Mouse (Mus musculus) hindbrain, embryonic 12.5 days (tissue): ENCODE results near the gene Ankrd6. TPM values are rescaled to one million over a fixed set of nuclear protein-coding genes. Genes with fewer than 3 reads are reported as not detected.

Source experiments
- ATAC-seq: fragments of 200-750 bp; cut with Nextera tagmentation; 2 replicates; pipeline ENCODE4 v1.8.0; 2017; ENCODE audit warnings: moderate TSS enrichment; ENCODE audit not compliant: low FRiP score
- H3K27ac ChIP-seq: fragments of 300-500 bp; sonication (generic); 2 replicates; pipeline ENCODE4 v1.5.1; 2016; ENCODE audit warnings: mild to moderate bottlenecking
- H3K27me3 ChIP-seq: fragments of 300-500 bp; sonication (generic); 2 replicates; pipeline ENCODE4 v1.6.1; 2016; ENCODE audit warnings: mild to moderate bottlenecking
- H3K36me3 ChIP-seq: fragments of 300-500 bp; sonication (generic); 2 replicates; pipeline ENCODE4 v1.6.1; 2016; ENCODE audit warnings: mild to moderate bottlenecking
- H3K4me1 ChIP-seq: fragments of 300-500 bp; sonication (generic); 2 replicates; pipeline ENCODE4 v1.6.1; 2016
- H3K4me2 ChIP-seq: fragments of 300-500 bp; sonication (generic); replicated peaks from 2 replicates; pipeline ENCODE4 v1.6.1; 2016; ENCODE audit warnings: mild to moderate bottlenecking
- H3K4me3 ChIP-seq: fragments of 300-500 bp; sonication (generic); 2 replicates; pipeline ENCODE4 v1.5.1; 2016; ENCODE audit warnings: mild to moderate bottlenecking
- H3K9ac ChIP-seq: fragments of 300-500 bp; sonication (generic); 2 replicates; pipeline ENCODE4 v1.6.1; 2016; ENCODE audit warnings: mild to moderate bottlenecking, moderate library complexity
- H3K9me3 ChIP-seq: fragments of 300-500 bp; sonication (generic); replicated peaks from 2 replicates; pipeline ENCODE4 v1.6.1; 2016; ENCODE audit warnings: mild to moderate bottlenecking
- WGBS: fragments of 180-500 bp; shearing (Covaris S2); methylation state at CpG from one replicate; pipeline ENCODE4 v1.1.7; 2016; 5-methylcytosine and 5-hydroxymethylcytosine counted together
- polyA plus RNA-seq: library from polyadenylated mRNA; unstranded; fragments of >200 nt; fragmentation: Nextera tagmentation; extraction: Ambion mirVana; gene quantifications from 2 replicates; pipeline ENCODE4 v1.2.1, GENCODE M21; 2016

Ankrd6 gene
- polyA plus RNA-seq, 1 experiment from 2014 or later, result 27.5 TPM

GRCm38 (mm10) chr4:32889996-32890734 lies 60.5 kb downstream of the Ankrd6 start:
- 0 out of 2 replicates have a peak, but pooled peaks cover 4% of the 10 kb centered on the region for H3K36me3 ChIP-seq
- ATAC-seq, result no peak
- H3K4me2 ChIP-seq, result no peak overlapping the region
- H3K27me3 ChIP-seq, result 0 out of 2 replicates have a peak, but pooled peaks cover 3% of the 10 kb centered on the region
- peaks cover 16% of the 10 kb centered on the region for H3K4me1 ChIP-seq
- peaks cover 21% of the 10 kb centered on the region for H3K9me3 ChIP-seq
- no peak overlapping the region for H3K9ac ChIP-seq
- no peak overlapping the region for H3K4me3 ChIP-seq
- WGBS, result 57% methylated on average over 10 of the region's 10 CpGs
- peak overlapping the region; percentile 76 for H3K27ac ChIP-seq

- Histone ChIP-seq H3K4me3 (no peak overlapping the region), H3K4me2 (no peak overlapping the region), H3K27me3 (0 out of 2 replicates have a peak, but pooled peaks cover 3% of the 10 kb centered on the region), H3K27ac (peak overlapping the region; percentile 76), H3K9ac (no peak overlapping the region), H3K4me1 (peaks cover 16% of the 10 kb centered on the region), H3K36me3 (0 out of 2 replicates have a peak, but pooled peaks cover 4% of the 10 kb centered on the region), H3K9me3 (peaks cover 12% of the 10 kb centered on the region)
- 55% methylated on average over 11 of the region's 11 CpGs for WGBS
- peak; percentile 52 for ATAC-seq
These were observed 61.4 kb downstream of the Ankrd6 start for GRCm38 (mm10) chr4:32889246-32889645.

GRCm38 (mm10) chr4:32886479-32886878 lies 64.2 kb downstream of the Ankrd6 start:
- Histone ChIP-seq H3K27me3 (0 out of 2 replicates have a peak, but pooled peaks cover 7% of the 10 kb centered on the region), H3K9ac (no peak overlapping the region), H3K4me1 (peaks cover 16% of the 10 kb centered on the region), H3K4me3 (no peak overlapping the region), H3K36me3 (no peaks in the 10 kb centered on the region), H3K27ac (no peak overlapping the region), H3K9me3 (no peaks in the 10 kb centered on the region), H3K4me2 (no peak overlapping the region)
- ATAC-seq, result no peak
- 91% methylated on average over 3 of the region's 3 CpGs for WGBS

DNA sequence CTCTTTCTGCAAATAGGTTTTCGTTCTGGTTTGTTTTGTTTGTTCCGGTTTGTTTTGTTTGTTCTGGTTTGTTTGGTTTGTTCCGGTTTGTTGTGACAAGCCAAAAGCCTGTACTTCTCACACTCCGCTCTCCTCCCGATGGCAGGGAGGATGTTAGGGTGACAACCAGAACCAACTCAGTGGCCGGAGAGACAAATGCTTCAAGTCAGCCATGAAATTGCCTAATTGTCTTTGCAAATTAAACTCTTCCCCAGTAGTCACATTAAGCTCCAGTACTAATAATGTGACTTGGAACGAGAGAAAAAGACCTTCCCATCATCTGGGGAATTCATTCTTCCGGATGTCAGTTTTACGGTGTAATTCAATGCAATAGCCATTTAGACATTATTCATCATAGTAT lies 66.0 kb downstream of the Ankrd6 start:
- Histone ChIP-seq H3K9ac (no peak overlapping the region), H3K9me3 (no peaks in the 10 kb centered on the region), H3K4me1 (peaks cover 2% of the 10 kb centered on the region), H3K36me3 (no peaks in the 10 kb centered on the region), H3K4me3 (no peak overlapping the region), H3K4me2 (no peak overlapping the region), H3K27me3 (0 out of 2 replicates have a peak, but pooled peaks cover 10% of the 10 kb centered on the region), H3K27ac (no peak overlapping the region)
- ATAC-seq, result peak; percentile 38; the same call in 1 of the 2 replicates
- 31% methylated on average over 9 of the region's 9 CpGs for WGBS

- Histone ChIP-seq H3K4me3 (no peak overlapping the region), H3K9me3 (no peaks in the 10 kb centered on the region), H3K27ac (no peak overlapping the region), H3K4me2 (no peak overlapping the region), H3K27me3 (0 out of 2 replicates have a peak, but pooled peaks cover 7% of the 10 kb centered on the region), H3K36me3 (no peaks in the 10 kb centered on the region), H3K9ac (no peak overlapping the region), H3K4me1 (no peaks in the 10 kb centered on the region)
- ATAC-seq, result no peak
- 70% methylated on average over 4 of the region's 4 CpGs for WGBS
These were observed 69.6 kb downstream of the Ankrd6 start for GRCm38 (mm10) chr4:32881001-32881400.

DNA sequence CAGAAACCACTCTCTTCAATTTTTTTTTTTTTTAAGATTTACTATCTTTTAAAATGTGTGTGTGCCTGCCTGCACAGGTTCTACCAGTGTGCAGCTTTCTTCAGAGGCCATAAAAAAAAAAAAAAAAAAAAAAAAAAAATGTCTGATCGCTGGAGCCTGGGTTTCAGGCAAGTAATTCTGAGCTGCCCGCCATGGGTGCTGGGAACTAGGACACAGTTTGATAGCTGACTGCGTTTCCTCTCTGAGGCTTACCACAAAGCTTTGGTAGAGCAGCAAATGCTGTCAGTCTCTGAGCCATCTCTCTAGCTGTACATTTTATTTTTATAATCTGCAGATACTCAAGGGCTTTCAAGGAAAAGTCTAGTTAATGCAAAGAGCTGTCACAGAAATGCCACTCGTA lies 76.0 kb downstream of the Ankrd6 start:
- no peak overlapping the region for H3K27ac ChIP-seq
- no peak overlapping the region for H3K9ac ChIP-seq
- ATAC-seq, result no peak
- no peaks in the 10 kb centered on the region for H3K9me3 ChIP-seq
- no peaks in the 10 kb centered on the region for H3K36me3 ChIP-seq
- no peaks in the 10 kb centered on the region for H3K27me3 ChIP-seq
- no peak overlapping the region for H3K4me2 ChIP-seq
- H3K4me3 ChIP-seq, result no peak overlapping the region
- 90% methylated on average over 4 of the region's 4 CpGs for WGBS
- H3K4me1 ChIP-seq, result no peaks in the 10 kb centered on the region

DNA sequence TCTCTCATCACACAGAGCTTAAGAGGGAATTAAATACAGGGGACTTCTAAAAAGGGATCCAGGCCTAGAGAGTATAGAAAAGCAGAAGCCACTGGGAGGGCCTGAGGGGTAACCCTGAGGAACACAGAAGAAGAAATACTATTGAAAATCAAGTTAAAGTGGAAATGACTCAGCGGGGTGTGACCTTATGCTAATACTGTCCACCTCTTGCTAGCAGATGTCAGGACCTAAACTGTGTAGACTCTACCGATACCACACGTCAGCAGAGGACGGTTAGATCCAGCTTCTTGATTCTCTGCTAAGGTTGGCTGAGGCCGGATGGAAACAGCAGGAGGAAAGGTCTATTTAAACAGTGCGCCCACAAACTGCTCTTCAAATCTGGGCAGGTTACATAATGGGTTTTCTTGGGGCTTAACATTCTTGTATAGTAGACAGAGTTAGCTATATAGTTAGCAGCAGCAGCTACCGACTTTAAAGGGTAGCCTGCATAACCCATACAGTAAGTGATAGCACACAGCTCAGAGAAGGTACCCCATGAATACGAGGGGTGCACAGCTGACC lies 78.4 kb downstream of the Ankrd6 start:
- no peak overlapping the region for H3K9ac ChIP-seq
- no peak for ATAC-seq
- no peaks in the 10 kb centered on the region for H3K9me3 ChIP-seq
- WGBS, result 75% methylated on average over 8 of the region's 8 CpGs
- H3K4me2 ChIP-seq, result no peak overlapping the region
- H3K36me3 ChIP-seq, result no peaks in the 10 kb centered on the region
- no peak overlapping the region for H3K27ac ChIP-seq
- H3K4me1 ChIP-seq, result no peaks in the 10 kb centered on the region
- H3K27me3 ChIP-seq, result no peaks in the 10 kb centered on the region
- no peak overlapping the region for H3K4me3 ChIP-seq

- no peak for ATAC-seq
- Histone ChIP-seq H3K4me1 (peaks cover 5% of the 10 kb centered on the region), H3K27me3 (no peaks in the 10 kb centered on the region), H3K36me3 (no peaks in the 10 kb centered on the region), H3K4me3 (no peak overlapping the region), H3K4me2 (no peak overlapping the region), H3K9me3 (no peaks in the 10 kb centered on the region), H3K27ac (no peak overlapping the region), H3K9ac (no peak overlapping the region)
- WGBS, result 72% methylated on average over 9 of the region's 9 CpGs
These were observed 81.3 kb downstream of the Ankrd6 start for GRCm38 (mm10) chr4:32869370-32869769.

GRCm38 (mm10) chr4:32868858-32869257 lies 81.8 kb downstream of the Ankrd6 start:
- ATAC-seq, result no peak

DNA sequence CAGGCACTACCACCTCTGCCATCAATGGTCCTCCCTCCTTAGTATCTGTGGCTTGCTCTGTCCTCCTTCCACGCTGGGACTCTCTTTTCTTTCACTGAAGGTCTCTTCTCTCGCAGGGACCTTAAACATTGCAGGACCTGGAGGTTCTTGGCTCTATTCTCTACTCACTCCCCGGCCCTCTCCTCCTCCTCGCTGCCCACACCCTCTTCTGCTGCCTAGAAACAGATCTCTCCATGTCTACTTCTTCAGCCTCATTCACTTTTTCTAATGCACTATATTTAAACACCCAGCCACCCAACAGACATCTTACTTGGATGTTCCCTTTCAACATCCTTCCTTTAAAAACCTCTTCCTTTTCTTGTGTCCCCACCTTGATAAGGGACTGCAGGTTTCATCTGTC lies 82.2 kb downstream of the Ankrd6 start:
- H3K4me2 ChIP-seq, result no peak overlapping the region
- H3K36me3 ChIP-seq, result no peaks in the 10 kb centered on the region
- 79% methylated on average over 4 of the region's 4 CpGs for WGBS
- H3K27ac ChIP-seq, result no peak overlapping the region
- no peak for ATAC-seq
- no peak overlapping the region for H3K4me3 ChIP-seq
- no peaks in the 10 kb centered on the region for H3K9me3 ChIP-seq
- no peak overlapping the region for H3K9ac ChIP-seq
- no peaks in the 10 kb centered on the region for H3K27me3 ChIP-seq
- H3K4me1 ChIP-seq, result peaks cover 15% of the 10 kb centered on the region

More at GRCm38 (mm10) chr4:32868858-32869257, 81.8 kb downstream of the Ankrd6 start:
- Histone ChIP-seq H3K36me3 (no peaks in the 10 kb centered on the region), H3K27ac (no peak overlapping the region), H3K4me2 (no peak overlapping the region), H3K27me3 (no peaks in the 10 kb centered on the region), H3K9me3 (no peaks in the 10 kb centered on the region), H3K9ac (no peak overlapping the region), H3K4me3 (no peak overlapping the region), H3K4me1 (peaks cover 10% of the 10 kb centered on the region)
- 74% methylated on average over 8 of the region's 8 CpGs for WGBS

DNA sequence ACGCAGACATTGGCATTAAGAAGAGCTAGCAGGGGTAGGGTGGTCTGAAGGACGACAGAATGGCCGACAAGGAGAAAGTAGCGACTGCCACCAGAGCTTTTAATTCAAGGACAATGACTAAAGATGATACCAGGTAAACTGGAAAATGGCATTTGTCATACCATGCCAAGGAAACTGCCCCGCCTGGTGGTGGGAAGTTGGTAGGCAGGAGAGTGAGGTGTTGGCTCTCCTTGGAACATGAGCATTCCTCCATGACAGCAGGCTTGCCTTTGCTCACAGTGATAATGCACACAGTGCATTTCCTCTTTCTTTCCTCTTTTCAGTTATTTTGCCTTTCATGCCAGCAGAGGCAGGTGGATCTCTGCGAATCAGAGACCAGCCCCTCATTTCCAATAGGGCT lies 83.2 kb downstream of the Ankrd6 start:
- H3K4me3 ChIP-seq, result no peak overlapping the region
- no peaks in the 10 kb centered on the region for H3K27me3 ChIP-seq
- 88% methylated on average over 6 of the region's 6 CpGs for WGBS
- no peak overlapping the region for H3K4me2 ChIP-seq
- H3K9ac ChIP-seq, result no peak overlapping the region
- peaks cover 23% of the 10 kb centered on the region for H3K4me1 ChIP-seq
- no peak for ATAC-seq
- no peaks in the 10 kb centered on the region for H3K9me3 ChIP-seq
- H3K27ac ChIP-seq, result no peak overlapping the region
- no peaks in the 10 kb centered on the region for H3K36me3 ChIP-seq

DNA sequence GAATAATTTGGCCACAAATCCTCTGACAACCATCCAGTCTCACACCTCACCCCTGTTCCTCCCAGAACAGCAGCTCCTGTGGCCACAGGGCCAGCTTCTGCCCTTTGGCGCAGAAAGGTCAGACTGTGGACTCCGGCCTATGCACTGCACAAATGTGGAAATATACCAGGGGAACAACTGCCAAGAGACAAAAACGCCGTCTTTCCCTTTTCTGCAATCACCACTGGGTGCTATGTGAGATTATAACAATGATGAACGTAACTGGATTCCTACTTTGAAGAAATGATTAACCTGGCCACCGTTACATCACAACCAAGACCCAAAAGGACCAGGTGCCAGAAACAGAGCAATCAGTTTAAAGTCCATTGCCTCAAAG lies 85.8 kb downstream of the Ankrd6 start:
- ATAC-seq, result no peak
- no peaks in the 10 kb centered on the region for H3K36me3 ChIP-seq
- no peak overlapping the region for H3K27ac ChIP-seq
- H3K27me3 ChIP-seq, result no peaks in the 10 kb centered on the region
- 82% methylated on average over 6 of the region's 6 CpGs for WGBS
- no peaks in the 10 kb centered on the region for H3K9me3 ChIP-seq
- H3K4me1 ChIP-seq, result peaks cover 46% of the 10 kb centered on the region
- H3K4me3 ChIP-seq, result peak overlapping the region; percentile 31; the same call in 1 of the 2 replicates
- H3K4me2 ChIP-seq, result peak overlapping the region; percentile 59
- peak overlapping the region; percentile 49 for H3K9ac ChIP-seq
